Mouse (Mus musculus) lung, postnatal 4 days (tissue): Measurements from ENCODE around the gene Gm21961.
A peak's percentile ranks its signal among the peaks of the same experiment; 100 is the strongest.

Experiments used
- DNase-seq, 2 experiments: peaks; one replicate each; pipeline ENCODE4 v3.0.0; 2021

Gm21961 gene

DNA sequence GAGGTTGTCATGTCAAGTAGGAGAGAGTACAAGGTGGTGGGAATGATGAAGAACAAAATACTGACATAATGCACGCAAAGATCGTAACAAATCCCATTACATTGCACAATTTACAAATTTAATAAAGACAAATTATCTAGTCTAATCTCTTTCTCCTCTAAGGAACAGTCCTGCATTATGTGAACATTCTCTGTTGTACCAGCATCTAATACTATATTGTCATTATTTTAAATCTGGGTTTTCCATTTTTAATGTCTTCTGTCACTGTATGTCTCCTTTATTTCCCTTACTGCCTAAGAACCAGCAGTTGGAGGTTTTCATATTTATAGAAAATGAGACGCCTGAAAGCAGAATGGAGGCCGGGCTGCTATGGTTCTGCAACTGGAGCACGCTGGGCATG is at the start of gene Gm21961:
Gm21961 (minus strand) TSS at position 101 of the 400 bp plus-strand sequence.
- DNase-seq, result no peak

DNA sequence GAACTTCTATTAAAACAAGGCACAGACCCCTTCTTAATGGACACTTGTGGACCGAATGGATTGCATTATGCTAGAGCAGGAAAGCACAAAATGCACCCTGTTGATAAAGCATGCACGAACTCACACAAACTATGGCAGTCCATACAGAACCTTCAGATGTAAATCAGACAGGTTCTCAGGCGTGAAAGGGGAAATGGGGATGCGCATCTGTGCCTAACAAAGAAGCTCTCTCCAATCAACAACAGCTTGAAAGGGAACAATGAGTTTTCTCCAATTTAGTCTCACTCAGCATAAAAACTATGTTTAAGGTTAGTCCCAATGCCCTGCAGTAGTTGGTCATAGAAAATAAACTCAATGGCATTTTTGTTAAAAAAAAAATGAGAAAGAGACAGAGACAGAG is 27.3 kb upstream of the Gm21961 start:
- DNase-seq, result no peak

DNA sequence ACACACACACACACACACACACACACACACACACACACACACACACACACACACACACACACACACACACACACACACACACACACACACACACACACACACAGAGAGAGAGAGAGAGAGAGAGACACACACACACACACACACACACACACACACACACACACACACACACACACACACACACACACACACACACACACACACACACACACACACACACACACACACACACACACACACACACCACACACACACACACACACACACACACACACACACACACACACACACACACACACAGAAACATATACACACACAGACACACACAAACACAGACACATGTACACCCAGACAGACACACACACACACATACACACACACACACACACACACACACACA is 24.5 kb upstream of the Gm21961 start:
- DNase-seq, result peak in 1 of 2 experiments; percentile 18

DNA sequence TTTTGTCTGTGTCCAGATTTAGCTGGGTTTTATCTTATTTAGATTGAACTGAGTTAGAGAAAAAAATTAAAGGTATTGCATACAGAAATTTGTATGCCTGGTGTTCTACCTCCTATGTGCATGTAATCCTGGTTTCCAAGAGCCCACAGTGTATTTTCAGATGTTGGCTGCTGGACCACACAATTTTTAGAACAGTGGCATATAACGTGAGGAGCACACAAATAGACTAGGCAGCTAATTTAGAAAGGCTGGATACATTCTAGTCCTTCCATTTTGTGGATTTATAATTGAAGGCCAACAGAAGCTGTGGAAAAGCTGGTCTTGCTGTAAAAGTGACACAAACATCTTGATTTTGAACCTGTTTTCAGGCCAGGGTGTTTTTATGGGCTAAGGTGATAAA is 3.3 kb upstream of the Gm21961 start:
- no peak for DNase-seq

GRCm38 (mm10) chr15:65006177-65006576 is 8.5 kb downstream of the Gm21961 start:
- no peak for DNase-seq

- DNase-seq, result no peak
Measured at GRCm38 (mm10) chr15:64994498-64994897, 20.2 kb downstream of the Gm21961 start.

DNA sequence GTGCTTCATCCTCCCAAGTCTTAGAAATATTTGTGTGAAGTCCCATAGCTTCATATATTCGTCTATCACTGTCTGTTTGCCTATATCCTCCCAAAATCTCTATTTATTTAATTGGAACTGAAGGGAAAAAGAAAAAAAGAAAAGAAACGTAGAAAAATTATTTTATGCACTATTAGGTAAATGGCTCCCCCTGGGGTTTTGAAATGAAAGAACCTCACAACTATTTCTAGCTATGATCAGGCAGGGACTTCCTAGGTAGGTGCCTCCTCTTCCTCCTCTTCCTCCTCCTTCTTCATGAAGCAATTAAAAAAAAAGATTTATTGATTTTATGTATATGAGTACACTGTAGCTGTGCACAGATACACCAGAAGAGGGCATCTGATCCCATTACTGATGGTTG is 34.7 kb downstream of the Gm21961 start:
- DNase-seq, result no peak

GRCm38 (mm10) chr15:64976044-64976805 is 38.5 kb downstream of the Gm21961 start:
- no peak for DNase-seq
